Mouse (Mus musculus) left cerebral cortex, postnatal 14 days (tissue): Measurements from ENCODE around the gene Ostc. TPM values are rescaled to one million over a fixed set of nuclear protein-coding genes. Genes with fewer than 3 reads are reported as not detected.

ENCODE experiments used
- DNase-seq, 2 experiments: peaks; one replicate each; pipeline ENCODE4 v3.0.0; 2021 to 2022; ENCODE audit warnings: low spot score in 2 of 2, mixed read lengths in 1 of 2
- intact Hi-C: fragments of 180-260 bp; cut with DNase I; formaldehyde crosslinking; loops from one replicate; pipeline ENCODE4 v1.15.1; 2025
- long read RNA-seq, 2 experiments: library from polyadenylated mRNA; stranded (forward); transcript quantifications; one replicate each; pipeline ENCODE4 v2.0.0; 2021
- total RNA-seq, 2 experiments: library from RNA; stranded (reverse); gene quantifications; 2 replicates each; pipeline ENCODE4 v1.2.3; 2021

Gene Ostc
- 10 to 100 TPM; 67.8 to 69.0 TPM for total RNA-seq
- long read RNA-seq, experiment 1, transcript Ostc-201 (4 exons, 1,067 nt): major isoform, 89 of 90 reads
- long read RNA-seq, experiment 1, partial matches to known transcripts: 1 of 90 reads
- long read RNA-seq, experiment 1, other reads (novel, unspliced or antisense): 0 of 90 reads
- long read RNA-seq, experiment 2, transcript Ostc-201 (4 exons, 1,067 nt): major isoform, 74 of 77 reads
- long read RNA-seq, experiment 2, partial matches to known transcripts: 2 of 77 reads
- long read RNA-seq, experiment 2, other reads (novel, unspliced or antisense): 0 of 77 reads

- peak; percentile 94 to 98 for DNase-seq
- intact Hi-C loops: no loop called here
These were observed at the start of gene Ostc for GRCm38 (mm10) chr3:130708967-130709924. Ostc (minus strand) TSS chr3:130709444.

- intact Hi-C loops: no loop called here
- no peak for DNase-seq
These were observed 49.1 kb upstream of the Ostc start for GRCm38 (mm10) chr3:130758157-130758841.

GRCm38 (mm10) chr3:130757117-130757852 lies 48.0 kb upstream of the Ostc start:
- DNase-seq: no peak
- intact Hi-C loops: no loop called here

DNA sequence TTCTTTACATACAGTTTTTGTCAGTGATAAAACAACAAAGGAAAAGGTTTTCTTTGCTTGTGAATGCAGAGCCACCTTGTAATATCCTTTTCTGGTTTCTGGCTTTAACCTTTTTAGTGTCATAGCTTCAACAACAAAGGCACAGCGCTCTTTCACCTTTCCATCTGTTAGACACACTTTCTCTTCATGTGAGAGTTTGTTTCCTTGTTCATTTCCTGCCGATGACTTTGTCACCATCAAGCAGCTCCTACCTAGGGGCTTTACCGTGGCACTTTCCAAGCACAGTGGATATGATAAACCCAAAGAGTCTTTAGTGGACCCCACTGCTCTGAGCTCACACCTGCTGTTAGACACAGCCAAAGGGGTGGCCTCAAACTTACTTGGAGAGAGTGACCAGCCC lies 40.0 kb upstream of the Ostc start:
- intact Hi-C loops: no loop called here
- no peak for DNase-seq

DNA sequence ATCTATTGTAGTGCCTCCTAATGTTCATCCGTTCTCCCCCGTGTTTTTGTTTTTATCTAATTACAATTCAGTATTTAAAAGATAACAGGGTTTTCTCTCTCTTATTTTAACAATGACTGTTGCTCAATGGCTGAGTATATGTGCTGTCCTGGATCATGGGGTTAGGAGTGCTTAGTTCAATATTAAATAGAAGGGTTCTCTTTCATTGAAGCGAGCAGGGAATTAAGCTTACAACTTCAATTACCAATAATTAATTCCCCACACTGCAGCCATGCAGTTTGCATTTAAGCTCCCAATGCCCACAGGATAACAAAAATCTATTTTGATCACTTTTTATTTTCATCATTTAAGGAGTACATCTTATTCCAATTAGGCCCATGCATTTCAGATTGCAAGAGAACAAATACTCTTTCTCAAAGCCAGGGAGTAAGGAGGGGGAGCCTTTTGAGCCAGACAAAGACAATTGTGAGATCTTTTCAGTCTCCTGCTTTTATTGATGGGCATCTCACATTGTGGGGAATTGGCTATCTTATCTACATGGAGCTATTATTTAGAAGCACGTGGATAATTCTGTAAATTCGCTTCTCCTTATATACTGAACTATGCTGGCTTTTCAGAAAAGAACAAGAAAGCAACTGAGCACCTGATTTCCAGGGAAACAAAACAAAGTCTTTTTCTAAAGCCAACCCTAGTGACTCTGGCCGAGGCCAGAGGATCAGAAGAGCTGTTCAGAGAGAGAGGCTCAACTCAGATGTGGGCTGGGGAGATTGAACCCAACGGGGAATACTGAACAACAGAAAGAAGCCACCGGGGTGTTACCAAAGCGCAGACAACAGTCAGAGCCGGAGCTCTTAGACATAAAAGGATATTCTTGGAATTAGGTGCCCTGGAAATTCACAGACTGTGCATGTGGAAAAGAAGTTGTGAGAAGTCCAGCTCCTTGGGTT lies 37.7 kb upstream of the Ostc start:
- DNase-seq: no peak
- intact Hi-C loops: no loop called here

- intact Hi-C loops: no loop called here
These were observed 28.6 kb upstream of the Ostc start for GRCm38 (mm10) chr3:130737652-130738361.

DNA sequence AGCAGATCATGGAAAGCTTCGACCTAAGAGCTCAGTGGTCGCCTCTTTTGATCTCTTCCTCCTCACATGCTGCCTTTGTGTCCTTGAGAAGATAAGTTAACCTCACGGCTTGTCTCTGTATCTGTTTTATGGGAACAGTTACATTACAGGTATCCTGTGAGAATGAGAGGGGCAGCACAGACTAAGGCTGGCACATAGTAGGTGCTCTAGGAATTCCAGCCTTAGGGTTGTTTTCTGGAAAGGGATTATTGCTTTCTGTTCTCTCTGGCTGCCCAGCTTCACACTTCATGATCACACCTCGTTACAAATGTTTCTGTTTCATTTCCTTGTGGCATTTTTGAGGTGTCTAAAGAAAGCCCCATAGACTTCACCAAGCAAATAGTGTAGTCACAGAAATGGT lies 27.5 kb upstream of the Ostc start:
- intact Hi-C loops: no loop called here
- DNase-seq: no peak

More at GRCm38 (mm10) chr3:130737652-130738361, 28.6 kb upstream of the Ostc start:
- no peak for DNase-seq

- peak; percentile 96 to 97 for DNase-seq
- intact Hi-C loops: no loop called here
These were observed 21.0 kb upstream of the Ostc start, which contains the start of gene Rpl34 for GRCm38 (mm10) chr3:130730189-130730653. Rpl34 (minus strand) TSS chr3:130730398.

DNA sequence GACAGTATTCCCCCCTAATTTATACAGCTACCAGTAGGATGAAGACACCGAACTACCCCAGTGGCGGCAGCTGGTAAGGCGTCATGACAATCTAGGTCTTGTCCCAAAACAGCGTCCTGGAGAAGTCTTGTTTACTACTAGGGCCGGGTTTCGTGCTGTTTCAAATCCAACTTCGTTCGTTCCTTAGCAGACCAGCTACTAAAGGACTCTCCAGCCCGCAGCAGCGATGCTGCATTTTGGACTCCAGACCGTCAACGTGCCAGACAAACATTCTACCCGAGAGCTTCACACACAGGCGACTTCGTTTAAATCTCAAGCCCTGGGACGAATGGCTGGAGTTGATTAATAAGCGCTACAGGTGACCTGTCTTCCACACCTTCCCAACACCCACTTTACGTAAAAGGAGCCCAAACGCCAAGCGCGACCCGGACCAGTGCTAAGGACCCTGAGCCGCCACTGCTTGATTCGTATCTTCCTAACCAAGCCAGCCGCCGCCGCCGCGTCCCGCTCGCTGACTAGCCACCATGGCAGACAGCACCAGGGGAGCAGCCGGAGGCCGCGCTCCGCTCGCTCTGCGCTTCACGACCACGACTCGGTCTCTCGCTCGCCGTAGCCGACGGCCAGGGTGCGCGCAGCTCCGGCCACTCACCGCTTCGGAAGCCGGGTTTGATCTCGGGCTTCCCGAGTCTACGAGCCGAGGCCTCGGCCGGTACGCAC lies 20.4 kb upstream of the Ostc start:
- DNase-seq: peak; percentile 52 to 76
- intact Hi-C loops: loop anchor here (2.0 kb wide), 1 partner anchor 15 kb away; no protein-coding TSS in a partner anchor

DNA sequence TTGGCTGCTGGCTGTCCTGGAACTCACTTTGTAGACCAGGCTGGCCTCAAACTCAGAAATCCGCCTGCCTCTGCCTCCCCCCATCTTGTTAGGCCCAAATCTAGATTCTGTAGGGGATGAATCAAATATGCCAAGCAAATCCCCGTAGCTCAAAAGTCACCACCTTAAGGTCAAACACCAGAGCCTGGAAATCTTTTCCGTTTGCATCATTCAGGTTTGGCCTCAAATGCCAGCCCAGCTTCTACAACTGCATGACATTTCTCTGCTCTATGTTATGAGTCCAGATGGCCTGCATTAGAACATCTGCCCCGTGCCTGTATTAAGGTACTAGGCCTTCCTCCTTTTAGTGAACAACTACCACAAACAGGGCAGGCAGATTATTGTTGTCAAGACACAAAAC lies 18.4 kb upstream of the Ostc start:
- no peak for DNase-seq
- intact Hi-C loops: loop anchor here (2.0 kb wide), 1 partner anchor 13 kb away; no protein-coding TSS in a partner anchor

DNA sequence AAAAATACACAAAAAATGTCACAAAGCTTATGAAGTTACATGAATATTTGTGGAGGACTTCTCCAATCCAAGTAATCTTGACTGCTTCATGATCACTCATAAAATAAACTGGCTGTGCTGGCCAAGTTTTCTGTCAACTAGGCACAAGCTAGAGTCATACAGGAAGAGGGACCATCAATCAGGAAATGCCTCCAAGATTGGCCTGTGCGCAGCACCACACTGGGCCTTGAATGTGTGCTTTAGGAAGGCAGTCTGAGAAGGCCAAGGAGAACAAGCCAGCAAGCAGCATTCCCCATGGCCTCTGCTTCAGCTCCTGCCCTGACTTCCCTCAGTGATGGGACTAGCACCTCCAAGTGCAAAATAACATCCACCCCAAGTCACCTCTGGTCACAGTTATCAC lies 17.8 kb upstream of the Ostc start:
- DNase-seq: no peak
- intact Hi-C loops: no loop called here

- intact Hi-C loops: no loop called here
- DNase-seq: no peak
These were observed 16.5 kb upstream of the Ostc start for GRCm38 (mm10) chr3:130725718-130726117.

- intact Hi-C loops: no loop called here
- DNase-seq: no peak
These were observed 13.7 kb upstream of the Ostc start for GRCm38 (mm10) chr3:130722733-130723478.

DNA sequence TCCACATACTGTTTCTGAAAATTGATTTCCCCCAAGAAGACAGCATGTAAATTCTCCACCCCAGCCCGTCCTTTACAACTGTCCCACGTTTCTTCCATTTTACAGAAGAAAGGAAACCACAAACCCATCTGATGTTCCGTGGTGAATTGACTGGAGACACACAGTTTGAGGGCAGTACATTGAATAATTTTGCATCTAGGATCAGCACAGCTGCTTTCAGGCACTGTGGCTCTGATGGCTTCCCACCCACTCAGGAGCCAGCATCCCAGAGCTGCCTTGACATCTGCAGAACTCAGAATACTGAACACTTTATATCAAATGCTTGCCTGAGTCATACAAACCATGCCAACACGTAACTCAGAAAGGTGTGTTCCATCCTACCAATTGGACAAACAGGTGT lies 11.0 kb upstream of the Ostc start:
- intact Hi-C loops: no loop called here
- no peak for DNase-seq

DNA sequence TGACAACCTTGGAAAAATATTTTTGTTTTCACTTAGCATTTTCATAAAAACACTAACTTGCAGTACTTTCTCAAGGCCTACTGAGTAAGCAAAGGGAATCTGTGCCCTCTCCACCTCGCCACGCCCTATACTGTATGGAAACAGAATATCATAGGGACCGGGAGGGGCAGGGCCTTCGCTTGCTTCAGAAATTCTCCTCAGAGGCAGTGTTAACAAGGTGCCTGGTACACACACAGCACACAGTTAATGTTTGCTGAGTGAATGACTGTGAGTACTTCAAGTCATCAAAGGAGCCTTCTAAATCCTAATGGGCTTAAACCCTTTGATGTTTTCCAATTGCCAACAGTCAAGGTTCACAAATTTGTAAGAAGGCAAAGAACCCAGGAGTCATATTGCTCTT lies 9.6 kb upstream of the Ostc start:
- intact Hi-C loops: no loop called here
- no peak for DNase-seq

DNA sequence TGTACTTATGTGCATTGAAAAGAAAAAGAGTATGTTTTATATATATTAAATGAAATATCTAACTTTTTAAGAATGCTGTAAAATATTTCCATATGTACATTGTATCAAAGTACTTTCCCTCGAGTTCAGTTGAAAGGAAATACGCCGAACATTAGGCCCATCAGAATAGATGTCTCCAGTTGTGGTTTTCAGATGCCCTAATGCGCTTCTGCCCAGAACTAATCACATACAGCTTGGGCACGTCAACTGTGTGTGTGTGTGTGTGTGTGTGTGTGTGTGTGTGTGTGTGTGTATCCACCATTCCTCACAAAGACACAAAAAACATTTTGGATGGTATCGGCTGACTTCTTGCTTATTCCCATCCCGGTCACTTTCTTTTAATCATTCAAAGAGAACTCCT lies 7.3 kb upstream of the Ostc start:
- DNase-seq: no peak
- intact Hi-C loops: no loop called here
